Mouse (Mus musculus) heart, embryonic 15.5 days (tissue): ENCODE results near the gene Rcbtb2. TPM values are rescaled to one million over a fixed set of nuclear protein-coding genes. Genes with fewer than 3 reads are reported as not detected.

ENCODE experiments used
- ATAC-seq: fragments of 200-750 bp; cut with Nextera tagmentation; replicated peaks from 2 replicates; pipeline ENCODE4 v1.8.0; 2017; ENCODE audit warnings: low read depth, moderate TSS enrichment; ENCODE audit not compliant: insufficient number of reproducible peaks, insufficient read depth, low FRiP score
- H3K27ac ChIP-seq: fragments of 300-500 bp; sonication (generic); 2 replicates; pipeline ENCODE4 v1.5.1; 2015; ENCODE audit warnings: mild to moderate bottlenecking, inconsistent platforms
- H3K27me3 ChIP-seq: fragments of 300-500 bp; sonication (generic); 2 replicates; pipeline ENCODE4 v1.6.1; 2015; ENCODE audit warnings: inconsistent platforms
- H3K36me3 ChIP-seq: fragments of 300-500 bp; sonication (generic); 2 replicates; pipeline ENCODE4 v1.6.1; 2015; ENCODE audit warnings: mild to moderate bottlenecking, inconsistent platforms
- H3K4me1 ChIP-seq: fragments of 300-500 bp; sonication (generic); replicated peaks from 2 replicates; pipeline ENCODE4 v1.6.1; 2015; ENCODE audit warnings: inconsistent platforms
- H3K4me2 ChIP-seq: fragments of 300-500 bp; sonication (generic); 2 replicates; pipeline ENCODE4 v1.6.1; 2015; ENCODE audit warnings: inconsistent platforms, mild to moderate bottlenecking, moderate library complexity
- H3K4me3 ChIP-seq: fragments of 300-500 bp; sonication (generic); 2 replicates; pipeline ENCODE4 v1.5.1; 2015; ENCODE audit warnings: mild to moderate bottlenecking, inconsistent platforms
- H3K9ac ChIP-seq: fragments of 300-500 bp; sonication (generic); 2 replicates; pipeline ENCODE4 v1.6.1; 2015; ENCODE audit warnings: mild to moderate bottlenecking, inconsistent platforms
- H3K9me3 ChIP-seq: fragments of 300-500 bp; sonication (generic); replicated peaks from 2 replicates; pipeline ENCODE4 v1.6.1; 2016; ENCODE audit warnings: inconsistent platforms
- WGBS: fragments of 180-500 bp; shearing (Covaris S2); methylation state at CpG from one replicate; pipeline ENCODE4 v1.1.7; 2015; ENCODE audit warnings: mixed read lengths; 5-methylcytosine and 5-hydroxymethylcytosine counted together
- polyA plus RNA-seq: library from polyadenylated mRNA; unstranded; fragments of >200 nt; fragmentation: Nextera tagmentation; extraction: Ambion mirVana; gene quantifications from 2 replicates; pipeline ENCODE4 v1.2.1, GENCODE M21; 2015

The Rcbtb2 gene
- polyA plus RNA-seq, 1 experiment from 2014 or later: 62.0 TPM

DNA sequence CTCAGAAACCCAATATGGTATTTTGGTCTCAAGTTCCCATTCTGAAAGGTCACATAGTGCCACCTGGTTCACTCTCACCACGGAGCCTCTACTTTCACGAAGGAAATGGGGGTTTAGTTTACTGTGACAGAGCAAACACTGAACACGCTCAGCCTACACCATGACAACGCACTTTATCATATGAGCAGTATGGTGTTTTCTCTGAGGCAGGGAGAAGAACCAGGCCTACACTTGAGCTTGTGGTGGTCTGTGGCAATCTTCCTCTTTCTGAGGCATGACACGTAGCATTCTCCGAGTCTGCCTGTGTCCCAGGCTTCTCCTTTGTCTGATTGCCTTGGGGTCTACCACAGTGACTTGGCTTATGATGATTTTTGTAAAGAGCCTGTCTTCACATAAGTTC, 53.0 kb downstream of the Rcbtb2 start:
- WGBS: 65% methylated on average over 6 of the region's 6 CpGs
- no peak overlapping the region for H3K27ac ChIP-seq

DNA sequence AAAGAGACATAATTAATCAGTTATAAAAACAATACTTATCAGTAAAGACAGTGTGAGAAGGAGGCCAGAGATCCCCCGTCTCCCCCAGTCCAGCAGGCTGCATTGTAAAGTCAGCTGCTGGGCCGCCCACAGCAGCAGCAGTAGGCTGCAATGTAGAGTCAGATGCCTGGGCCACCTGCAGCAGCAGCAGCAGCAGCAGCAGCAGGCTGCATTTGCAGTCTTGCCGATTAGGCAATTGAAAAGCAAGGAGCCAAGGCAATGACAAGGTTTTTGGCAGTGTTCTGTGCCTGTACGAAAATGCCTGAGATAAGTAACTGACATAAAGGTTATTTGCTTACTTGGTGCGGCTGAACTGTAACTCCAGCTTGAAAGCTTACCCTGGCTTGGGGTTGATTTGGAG, 53.4 kb downstream of the Rcbtb2 start:
- H3K27ac ChIP-seq: no peak overlapping the region
- 50% methylated on average over 5 of the region's 5 CpGs for WGBS
- peaks cover 30% of the 10 kb centered on the region for H3K36me3 ChIP-seq
- no peak for ATAC-seq
- H3K27me3 ChIP-seq: no peaks in the 10 kb centered on the region
- H3K4me3 ChIP-seq: no peak overlapping the region
- no peaks in the 10 kb centered on the region for H3K9me3 ChIP-seq
- no peak overlapping the region for H3K9ac ChIP-seq
- no peak overlapping the region for H3K4me2 ChIP-seq
- H3K4me1 ChIP-seq: peaks cover 34% of the 10 kb centered on the region

More for the DNA sequence above, 53.0 kb downstream of the Rcbtb2 start:
- ATAC-seq: no peak
- Histone ChIP-seq H3K4me3 (no peak overlapping the region), H3K9ac (no peak overlapping the region), H3K36me3 (peaks cover 30% of the 10 kb centered on the region), H3K9me3 (no peaks in the 10 kb centered on the region), H3K27me3 (no peaks in the 10 kb centered on the region), H3K4me2 (no peak overlapping the region), H3K4me1 (peaks cover 31% of the 10 kb centered on the region)

DNA sequence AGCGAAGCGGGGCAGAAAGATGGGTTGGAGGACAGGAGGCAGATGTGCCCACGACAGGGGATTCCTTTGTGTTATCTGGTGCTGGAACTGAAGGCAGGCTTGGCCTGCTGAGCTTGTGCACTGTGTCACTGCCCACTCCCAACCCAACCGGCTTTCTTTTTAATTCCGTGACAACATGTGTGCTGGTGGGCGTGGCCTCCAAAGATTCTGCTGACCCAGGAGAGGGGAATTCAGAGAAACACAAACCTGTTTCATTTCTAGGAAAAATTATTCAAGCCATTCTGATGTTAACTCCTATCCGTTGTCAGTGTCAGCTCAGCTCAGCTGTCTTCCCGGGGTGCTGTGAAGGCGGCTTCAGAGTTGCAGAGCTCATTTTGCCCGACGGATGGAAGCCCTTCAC, 55.1 kb downstream of the Rcbtb2 start:
- Histone ChIP-seq H3K36me3 (peaks cover 39% of the 10 kb centered on the region), H3K27me3 (no peaks in the 10 kb centered on the region), H3K9me3 (no peaks in the 10 kb centered on the region), H3K9ac (no peak overlapping the region), H3K4me2 (no peak overlapping the region), H3K4me3 (no peak overlapping the region), H3K27ac (no peak overlapping the region), H3K4me1 (peaks cover 38% of the 10 kb centered on the region)
- no peak for ATAC-seq
- WGBS: 85% methylated on average over 11 of the region's 11 CpGs

DNA sequence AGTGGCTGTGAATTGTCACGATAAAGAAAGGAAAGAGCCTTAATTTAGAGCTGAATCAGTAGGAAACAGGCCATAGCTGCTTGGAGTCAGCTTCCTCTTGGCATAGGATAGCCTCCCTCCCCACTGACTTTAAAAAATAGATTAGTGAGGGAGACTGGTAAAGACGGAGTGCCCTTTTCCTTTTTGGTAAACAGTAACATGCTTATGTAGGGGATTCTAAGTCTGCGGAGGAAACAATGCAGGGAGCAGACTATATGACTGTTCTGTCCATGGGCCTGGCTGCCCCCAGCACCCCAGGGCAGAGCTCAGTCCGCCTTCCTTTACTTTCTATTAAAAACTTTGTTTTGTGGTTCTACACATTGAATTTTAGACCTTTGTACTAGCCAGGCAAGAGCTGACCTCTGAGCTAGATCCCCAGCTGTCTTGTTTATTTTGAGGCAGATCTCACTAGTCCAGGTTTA, 56.4 kb downstream of the Rcbtb2 start:
- H3K4me1 ChIP-seq: peaks cover 32% of the 10 kb centered on the region

DNA sequence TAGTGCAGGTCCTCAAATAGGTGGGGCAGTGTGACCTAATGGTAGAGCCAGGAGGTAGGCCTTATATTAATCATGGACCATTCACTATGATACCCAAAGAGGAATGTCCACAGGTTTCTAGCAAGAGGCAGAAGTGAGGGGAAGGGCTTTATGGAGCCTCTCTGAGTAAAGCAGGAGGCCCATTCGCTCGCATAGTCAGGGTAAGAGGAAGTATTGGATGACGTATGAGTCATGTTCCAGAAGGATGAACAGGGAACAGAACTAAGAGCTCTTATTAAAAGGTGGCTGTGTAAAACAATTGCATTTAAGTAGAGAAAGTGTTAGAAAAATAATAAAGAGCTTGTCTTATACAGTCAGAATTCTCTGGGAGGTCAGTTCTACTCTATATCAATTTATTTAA, 57.8 kb downstream of the Rcbtb2 start:
- ATAC-seq: no peak
- Histone ChIP-seq H3K4me2 (no peak overlapping the region), H3K27me3 (no peaks in the 10 kb centered on the region), H3K4me3 (no peak overlapping the region), H3K36me3 (peaks cover 45% of the 10 kb centered on the region; the same call in 1 of the 2 replicates), H3K4me1 (peaks cover 21% of the 10 kb centered on the region), H3K27ac (no peak overlapping the region; the same call in 1 of the 2 replicates), H3K9ac (no peak overlapping the region), H3K9me3 (no peaks in the 10 kb centered on the region)
- 59% methylated on average over 3 of the region's 3 CpGs for WGBS

More for the DNA sequence above, 56.4 kb downstream of the Rcbtb2 start:
- Histone ChIP-seq H3K36me3 (peaks cover 38% of the 10 kb centered on the region; the same call in 1 of the 2 replicates), H3K9ac (no peak overlapping the region), H3K27me3 (no peaks in the 10 kb centered on the region), H3K27ac (peak overlapping the region; percentile 65), H3K4me3 (no peak overlapping the region), H3K9me3 (no peaks in the 10 kb centered on the region), H3K4me2 (no peak overlapping the region)
- 77% methylated on average over 4 of the region's 4 CpGs for WGBS
- ATAC-seq: peak; percentile 70

DNA sequence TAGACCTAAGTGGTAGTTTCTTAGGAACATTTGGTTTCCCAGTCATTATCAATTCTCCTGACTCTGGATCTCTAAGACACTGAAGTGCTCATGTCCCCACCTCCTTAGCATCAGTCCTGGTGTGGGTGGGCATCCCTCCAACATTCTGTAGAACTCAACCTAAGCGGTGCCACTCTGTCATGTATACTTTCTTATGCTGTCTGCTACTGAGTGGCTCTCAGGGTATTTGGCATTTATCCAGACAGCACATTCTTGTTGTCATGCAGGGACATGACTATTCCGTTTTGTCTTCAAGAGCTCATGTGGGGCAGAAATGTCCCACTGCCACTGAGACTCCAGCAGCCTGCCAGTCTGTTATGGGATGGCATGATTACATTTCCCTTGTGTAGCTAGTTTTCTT, 58.3 kb downstream of the Rcbtb2 start:
- Histone ChIP-seq H3K27ac (0 out of 2 replicates have a peak overlapping the region, but pooled peaks have one; percentile 14), H3K36me3 (peaks cover 45% of the 10 kb centered on the region; the same call in 1 of the 2 replicates), H3K4me1 (peaks cover 16% of the 10 kb centered on the region), H3K4me3 (no peak overlapping the region), H3K9ac (no peak overlapping the region), H3K27me3 (no peaks in the 10 kb centered on the region), H3K4me2 (no peak overlapping the region), H3K9me3 (no peaks in the 10 kb centered on the region)
- peak; percentile 74; the same call in 1 of the 2 replicates for ATAC-seq
- 27% methylated on average over 2 of the region's 2 CpGs for WGBS

DNA sequence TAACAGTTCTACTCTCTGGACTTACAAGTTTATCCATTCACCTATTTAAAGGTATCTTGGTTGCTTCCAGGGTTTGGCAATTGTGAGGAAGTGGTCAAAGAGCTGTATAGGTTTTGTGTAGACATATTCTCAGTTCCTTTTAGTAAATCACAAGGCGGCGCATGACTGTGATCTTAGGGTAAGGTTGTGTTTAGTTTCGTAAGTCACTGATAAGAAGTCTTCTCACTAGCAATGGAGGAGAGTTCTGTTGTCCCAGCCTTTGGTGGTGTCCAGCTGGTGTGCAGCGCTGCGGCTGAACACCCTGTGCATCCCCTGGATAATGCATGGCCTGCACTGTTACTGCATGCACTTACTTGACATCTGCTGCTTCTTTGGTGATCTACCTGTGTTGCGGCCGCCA, 64.0 kb downstream of the Rcbtb2 start:
- no peak for ATAC-seq
- H3K4me2 ChIP-seq: no peak overlapping the region
- peaks cover 23% of the 10 kb centered on the region for H3K36me3 ChIP-seq
- H3K9ac ChIP-seq: no peak overlapping the region
- no peaks in the 10 kb centered on the region for H3K9me3 ChIP-seq
- H3K27ac ChIP-seq: no peak overlapping the region
- H3K4me3 ChIP-seq: no peak overlapping the region
- WGBS: 89% methylated on average over 7 of the region's 7 CpGs
- H3K27me3 ChIP-seq: no peaks in the 10 kb centered on the region
- no peaks in the 10 kb centered on the region for H3K4me1 ChIP-seq

DNA sequence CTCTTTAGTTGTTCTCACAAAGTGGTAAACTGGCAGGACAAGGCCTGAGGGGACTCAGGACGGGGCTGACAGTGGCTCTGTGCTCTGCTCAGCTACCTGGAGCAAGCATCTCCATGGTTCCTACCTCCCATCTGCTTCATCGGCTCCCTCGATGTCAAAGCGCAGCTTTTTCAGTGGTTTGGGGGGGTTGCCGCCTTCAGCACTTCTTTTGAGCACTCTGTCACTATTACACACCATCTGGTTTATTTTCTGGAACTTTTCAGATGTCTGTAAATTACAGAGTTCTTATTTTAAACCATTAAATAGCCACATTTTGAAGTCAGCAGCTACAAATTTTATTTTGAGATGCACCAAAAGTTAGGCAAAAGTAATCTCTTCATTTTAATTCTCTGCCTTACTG, 76.2 kb downstream of the Rcbtb2 start:
- H3K9me3 ChIP-seq: no peaks in the 10 kb centered on the region
- ATAC-seq: no peak
- H3K4me1 ChIP-seq: peaks cover 2% of the 10 kb centered on the region; the same call in 1 of the 2 replicates
- no peak overlapping the region for H3K4me3 ChIP-seq
- no peak overlapping the region for H3K9ac ChIP-seq
- peaks cover 11% of the 10 kb centered on the region for H3K36me3 ChIP-seq
- H3K4me2 ChIP-seq: no peak overlapping the region
- H3K27me3 ChIP-seq: no peaks in the 10 kb centered on the region
- H3K27ac ChIP-seq: no peak overlapping the region
- 76% methylated on average over 5 of the region's 5 CpGs for WGBS

DNA sequence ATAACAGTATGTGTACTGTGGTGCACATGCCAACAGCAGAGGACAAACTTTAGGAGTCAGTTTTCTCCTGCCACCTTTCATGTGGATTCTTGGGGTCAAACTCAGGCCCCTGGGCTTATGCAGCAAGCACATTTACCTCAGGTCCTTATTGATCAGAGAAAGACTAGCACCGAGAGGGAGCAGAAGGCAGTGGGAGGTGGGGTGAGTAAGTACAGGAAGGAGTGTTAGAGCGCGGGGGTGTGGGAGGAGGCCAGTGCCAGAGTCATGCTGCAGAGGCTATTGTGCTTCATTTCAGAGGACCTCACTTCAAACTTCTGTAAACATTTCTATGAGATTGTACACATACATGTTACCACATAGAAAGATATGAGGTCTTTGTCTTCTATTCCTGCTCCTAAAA, 78.6 kb downstream of the Rcbtb2 start:
- peaks cover 5% of the 10 kb centered on the region; the same call in 1 of the 2 replicates for H3K36me3 ChIP-seq
- no peak overlapping the region for H3K4me3 ChIP-seq
- no peak overlapping the region for H3K4me2 ChIP-seq
- ATAC-seq: no peak
- H3K27ac ChIP-seq: no peak overlapping the region
- no peaks in the 10 kb centered on the region for H3K27me3 ChIP-seq
- H3K4me1 ChIP-seq: peaks cover 10% of the 10 kb centered on the region
- no peaks in the 10 kb centered on the region for H3K9me3 ChIP-seq
- WGBS: 44% methylated on average over 3 of the region's 3 CpGs
- H3K9ac ChIP-seq: no peak overlapping the region

DNA sequence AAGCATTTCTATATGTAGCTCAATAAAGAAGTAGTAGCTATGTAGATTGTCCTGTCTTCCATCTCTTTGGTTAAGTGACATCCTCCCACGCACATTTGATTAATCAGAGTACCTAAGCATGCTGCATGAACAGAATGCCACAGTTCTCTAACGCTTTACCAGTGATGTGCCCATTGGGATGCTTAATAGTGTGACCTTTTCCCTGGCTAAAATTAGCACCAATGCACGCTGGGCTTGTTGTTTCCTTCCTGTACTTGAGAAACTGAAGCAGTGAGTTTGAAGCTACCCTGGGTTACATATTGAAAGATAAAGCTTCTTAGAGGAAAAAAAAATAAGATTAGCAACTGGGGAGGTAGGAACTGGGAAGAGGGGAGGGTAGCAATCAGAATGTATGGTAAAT, 81.2 kb downstream of the Rcbtb2 start:
- Histone ChIP-seq H3K27ac (no peak overlapping the region), H3K4me2 (no peak overlapping the region), H3K27me3 (no peaks in the 10 kb centered on the region), H3K36me3 (no peaks in the 10 kb centered on the region), H3K9ac (no peak overlapping the region), H3K4me3 (no peak overlapping the region), H3K4me1 (peaks cover 10% of the 10 kb centered on the region), H3K9me3 (no peaks in the 10 kb centered on the region)
- ATAC-seq: no peak
- 48% methylated on average over 3 of the region's 3 CpGs for WGBS

DNA sequence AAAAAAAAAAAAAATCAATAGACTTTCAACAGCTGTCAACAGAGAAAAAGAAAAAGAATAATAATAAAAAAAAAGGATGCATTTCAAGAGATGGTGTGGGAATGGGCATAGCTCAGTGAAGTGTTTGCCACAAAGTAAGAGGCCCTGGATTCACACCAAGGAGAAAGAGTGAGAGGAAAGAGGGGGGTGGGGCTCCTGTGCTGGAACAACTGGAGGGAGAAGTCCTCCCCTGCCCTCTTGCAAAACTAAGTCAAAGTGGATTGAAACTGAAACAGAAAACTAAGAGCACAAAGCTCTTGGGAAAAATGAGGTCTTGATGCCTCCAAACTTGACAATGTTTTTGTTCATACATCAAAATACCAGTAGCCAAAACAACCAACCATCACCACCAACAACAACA, 86.4 kb downstream of the Rcbtb2 start:
- no peaks in the 10 kb centered on the region for H3K9me3 ChIP-seq
- ATAC-seq: no peak
- no peak overlapping the region for H3K27ac ChIP-seq
- no peaks in the 10 kb centered on the region for H3K36me3 ChIP-seq
- H3K4me2 ChIP-seq: no peak overlapping the region
- H3K4me1 ChIP-seq: peaks cover 7% of the 10 kb centered on the region
- H3K27me3 ChIP-seq: no peaks in the 10 kb centered on the region
- H3K9ac ChIP-seq: no peak overlapping the region
- H3K4me3 ChIP-seq: no peak overlapping the region

DNA sequence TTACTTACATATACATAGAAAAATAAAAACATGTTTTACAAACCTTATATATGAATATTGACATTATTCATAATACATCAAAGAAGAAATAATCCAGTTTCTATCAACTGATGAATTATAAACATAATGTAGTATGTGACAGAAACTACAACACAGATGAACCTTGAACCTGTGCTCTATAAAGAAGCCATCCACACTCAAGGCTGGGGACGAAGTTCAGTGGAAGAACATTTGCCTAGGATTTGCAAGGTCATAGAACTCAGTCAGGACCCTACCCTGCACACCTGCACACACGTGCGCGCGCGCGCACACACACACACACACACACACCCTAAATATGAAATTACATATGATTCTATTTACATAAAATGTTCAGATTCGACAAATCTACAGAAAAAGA, 87.4 kb downstream of the Rcbtb2 start:
- Histone ChIP-seq H3K36me3 (0 out of 2 replicates have a peak, but pooled peaks cover 3% of the 10 kb centered on the region), H3K4me3 (no peak overlapping the region), H3K4me1 (no peaks in the 10 kb centered on the region; the same call in 1 of the 2 replicates), H3K9me3 (no peaks in the 10 kb centered on the region), H3K9ac (no peak overlapping the region), H3K27ac (no peak overlapping the region), H3K4me2 (no peak overlapping the region), H3K27me3 (no peaks in the 10 kb centered on the region)
- ATAC-seq: no peak
- 95% methylated on average over 8 of the region's 8 CpGs for WGBS
